Mouse (Mus musculus): ENCODE data around the gene Pcolce2. TPM values are rescaled to one million over a fixed set of nuclear protein-coding genes. Genes with fewer than 3 reads are reported as not detected.

Pcolce2 gene
- polyA plus RNA-seq, 1 experiment = 0.38 TPM

DNA sequence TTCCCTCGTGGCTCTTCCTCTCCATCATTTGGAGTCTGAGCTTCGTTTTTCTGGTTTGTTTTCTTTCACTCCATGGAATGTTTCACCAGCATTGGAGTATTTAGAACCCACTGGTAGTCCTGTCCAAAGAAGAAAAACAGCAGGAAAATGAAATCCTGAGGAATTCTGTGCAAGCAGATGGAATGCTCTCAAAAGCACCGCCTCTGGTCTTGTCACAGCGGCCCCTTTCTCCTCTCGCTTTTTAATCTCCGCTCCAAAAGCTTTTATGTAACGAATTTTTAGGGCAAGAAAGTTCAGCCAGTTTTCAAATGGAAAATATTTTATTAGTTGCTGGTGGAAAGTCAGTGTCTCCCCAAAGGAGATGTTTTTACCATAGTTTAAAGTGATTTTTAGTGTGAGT is 42.6 kb downstream of the Pcolce2 start:
- Histone ChIP-seq H3K36me3 (ENCODE audit: control insufficient read depth, insufficient read depth, low read length) (no peaks in the 10 kb centered on the region), H3K4me3 (ENCODE audit: control insufficient read depth, insufficient read depth, low read length) (no peak overlapping the region), H3K27me3 (ENCODE audit: control insufficient read depth, insufficient read depth, low read length) (no peaks in the 10 kb centered on the region), H3K27ac (ENCODE audit: control insufficient read depth, insufficient read depth, low read length) (no peak overlapping the region), H3K4me1 (replicated peaks; ENCODE audit: control insufficient read depth, insufficient read depth, low read length) (no peaks in the 10 kb centered on the region)
- 87% methylated on average over 7 of the region's 7 CpGs for WGBS
- TF ChIP-seq CTCF (IDR thresholded peaks at IDR 0.05; ENCODE audit: borderline replicate concordance, control insufficient read depth, extremely low read depth, insufficient read depth, low read length, poor library complexity) (no peak), POLR2A (IDR thresholded peaks at IDR 0.05; ENCODE audit: control insufficient read depth, extremely low read depth, insufficient read depth, low read length, poor library complexity) (no peak)
- DNase-seq = no peak

DNA sequence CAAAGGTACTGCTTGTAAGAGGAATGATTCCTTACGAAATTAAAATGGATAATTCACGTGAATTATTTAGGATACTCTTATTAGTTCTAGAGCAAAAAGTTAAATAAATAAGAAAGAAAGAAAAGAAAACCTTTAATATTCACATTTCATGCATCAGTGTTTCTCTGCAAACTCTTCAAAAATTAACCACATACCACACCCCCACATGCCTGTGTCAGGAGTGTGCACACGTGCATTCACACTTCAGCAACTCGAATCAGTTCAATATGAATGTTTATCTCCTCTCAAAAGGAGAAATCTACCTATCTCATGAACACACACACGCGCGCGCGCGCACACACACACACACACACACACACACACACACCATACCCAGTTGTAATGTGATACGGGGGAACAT is 43.3 kb downstream of the Pcolce2 start:
- Histone ChIP-seq H3K27ac (ENCODE audit: control insufficient read depth, insufficient read depth, low read length) (no peak overlapping the region), H3K27me3 (ENCODE audit: control insufficient read depth, insufficient read depth, low read length) (no peaks in the 10 kb centered on the region), H3K4me3 (ENCODE audit: control insufficient read depth, insufficient read depth, low read length) (no peak overlapping the region), H3K36me3 (ENCODE audit: control insufficient read depth, insufficient read depth, low read length) (no peaks in the 10 kb centered on the region), H3K4me1 (replicated peaks; ENCODE audit: control insufficient read depth, insufficient read depth, low read length) (no peaks in the 10 kb centered on the region)
- TF ChIP-seq POLR2A (IDR thresholded peaks at IDR 0.05; ENCODE audit: control insufficient read depth, extremely low read depth, insufficient read depth, low read length, poor library complexity) (no peak), CTCF (IDR thresholded peaks at IDR 0.05; ENCODE audit: borderline replicate concordance, control insufficient read depth, extremely low read depth, insufficient read depth, low read length, poor library complexity) (no peak)
- no peak for DNase-seq
- 93% methylated on average over 11 of the region's 11 CpGs for WGBS

DNA sequence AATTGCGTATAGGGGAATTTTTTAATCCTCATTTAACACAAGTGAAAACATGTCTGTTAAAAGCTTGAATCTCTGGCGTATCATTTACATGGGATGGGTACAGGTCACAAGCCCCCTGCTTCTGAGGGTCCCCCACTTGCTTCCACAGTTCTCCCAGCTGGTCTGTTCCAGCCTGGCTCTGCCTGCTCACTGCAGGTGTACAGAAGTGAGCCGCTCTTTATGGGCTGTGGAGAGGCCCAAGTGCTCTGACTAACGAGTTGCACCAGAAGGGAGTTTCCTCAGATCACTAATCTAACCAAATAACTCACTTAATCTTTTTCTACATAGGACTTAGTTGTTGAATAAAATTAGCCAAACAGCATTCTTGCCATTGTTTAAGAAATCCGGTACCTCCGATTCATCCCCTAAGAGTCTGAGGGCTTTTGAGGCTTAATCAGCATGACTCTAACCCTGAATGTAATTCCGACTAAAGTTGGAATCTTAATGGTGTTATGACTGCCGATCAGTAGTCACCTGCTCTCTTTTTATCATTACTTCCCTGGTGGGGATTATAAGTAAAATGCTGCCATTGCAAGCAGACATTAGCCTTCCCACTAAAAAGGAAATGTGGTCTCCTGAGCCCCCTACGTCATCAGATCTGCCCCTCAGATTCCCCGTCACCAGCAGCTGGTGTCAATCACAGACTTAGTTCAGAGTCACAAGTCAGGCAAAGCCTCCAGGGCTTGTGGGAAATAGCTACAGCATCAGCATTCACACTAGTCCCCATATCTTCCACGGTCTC is 48.4 kb downstream of the Pcolce2 start:
- DNase-seq = no peak
- TF ChIP-seq POLR2A (IDR thresholded peaks at IDR 0.05; ENCODE audit: control insufficient read depth, extremely low read depth, insufficient read depth, low read length, poor library complexity) (no peak), CTCF (IDR thresholded peaks at IDR 0.05; ENCODE audit: borderline replicate concordance, control insufficient read depth, extremely low read depth, insufficient read depth, low read length, poor library complexity) (no peak)
- H3K27ac ChIP-seq (ENCODE audit: control insufficient read depth, insufficient read depth, low read length) = no peak overlapping the region
- no peaks in the 10 kb centered on the region for H3K36me3 ChIP-seq (ENCODE audit: control insufficient read depth, insufficient read depth, low read length)
- H3K27me3 ChIP-seq (ENCODE audit: control insufficient read depth, insufficient read depth, low read length) = no peaks in the 10 kb centered on the region
- H3K4me3 ChIP-seq (ENCODE audit: control insufficient read depth, insufficient read depth, low read length) = no peak overlapping the region
- no peaks in the 10 kb centered on the region for H3K4me1 ChIP-seq (replicated peaks; ENCODE audit: control insufficient read depth, insufficient read depth, low read length)
- 83% methylated on average over 11 of the region's 11 CpGs for WGBS

DNA sequence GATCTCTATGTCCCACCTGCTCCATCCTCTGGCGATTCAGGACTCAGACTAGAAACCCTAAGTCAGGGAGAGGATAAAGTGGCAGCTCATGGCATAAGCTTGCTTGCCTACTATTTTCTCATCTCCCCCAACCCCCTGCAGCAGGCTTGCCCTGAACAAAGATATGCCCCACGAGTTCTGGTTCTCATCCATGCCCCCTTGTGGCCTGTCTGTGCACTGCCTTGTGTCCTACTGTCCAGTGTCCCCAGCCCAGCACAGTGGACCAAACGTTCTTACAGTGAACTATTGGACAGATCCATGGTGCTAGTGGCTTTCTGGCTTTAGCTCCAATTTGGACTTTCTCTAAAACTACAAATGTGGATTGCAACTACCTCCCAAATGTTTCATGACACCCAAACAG is 50.7 kb downstream of the Pcolce2 start:
- H3K4me1 ChIP-seq (replicated peaks; ENCODE audit: control insufficient read depth, insufficient read depth, low read length) = no peaks in the 10 kb centered on the region
- H3K27ac ChIP-seq (ENCODE audit: control insufficient read depth, insufficient read depth, low read length) = no peak overlapping the region
- 56% methylated on average over 3 of the region's 3 CpGs for WGBS
- peak; percentile 9 for DNase-seq
- no peaks in the 10 kb centered on the region for H3K27me3 ChIP-seq (ENCODE audit: control insufficient read depth, insufficient read depth, low read length)
- H3K4me3 ChIP-seq (ENCODE audit: control insufficient read depth, insufficient read depth, low read length) = no peak overlapping the region
- H3K36me3 ChIP-seq (ENCODE audit: control insufficient read depth, insufficient read depth, low read length) = no peaks in the 10 kb centered on the region
- TF ChIP-seq POLR2A (IDR thresholded peaks at IDR 0.05; ENCODE audit: control insufficient read depth, extremely low read depth, insufficient read depth, low read length, poor library complexity) (no peak), CTCF (IDR thresholded peaks at IDR 0.05; ENCODE audit: borderline replicate concordance, control insufficient read depth, extremely low read depth, insufficient read depth, low read length, poor library complexity) (no peak)

DNA sequence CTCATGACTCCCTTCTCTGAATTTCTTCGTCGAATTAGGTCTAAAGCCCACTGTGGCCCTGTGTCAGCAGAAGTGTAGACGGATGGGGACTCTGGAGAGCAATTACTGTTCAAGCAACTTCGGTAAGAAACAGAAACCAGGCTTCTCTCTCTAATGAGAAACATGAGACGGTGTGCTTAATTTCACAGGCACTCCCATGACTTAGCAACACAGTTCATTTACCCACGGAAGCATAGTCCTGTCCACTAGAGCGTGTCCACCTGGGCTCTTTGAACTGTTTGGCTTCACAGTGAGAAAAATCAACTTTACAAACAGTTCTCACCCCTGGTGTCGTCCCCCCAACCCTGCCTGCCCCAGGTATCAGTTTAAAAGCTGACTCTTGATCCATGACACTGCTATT is 55.4 kb downstream of the Pcolce2 start:
- TF ChIP-seq POLR2A (IDR thresholded peaks at IDR 0.05; ENCODE audit: control insufficient read depth, extremely low read depth, insufficient read depth, low read length, poor library complexity) = no peak
- TF ChIP-seq CTCF (IDR thresholded peaks at IDR 0.05; ENCODE audit: borderline replicate concordance, control insufficient read depth, extremely low read depth, insufficient read depth, low read length, poor library complexity) = no peak
- DNase-seq = no peak
- WGBS = 85% methylated on average over 8 of the region's 8 CpGs

DNA sequence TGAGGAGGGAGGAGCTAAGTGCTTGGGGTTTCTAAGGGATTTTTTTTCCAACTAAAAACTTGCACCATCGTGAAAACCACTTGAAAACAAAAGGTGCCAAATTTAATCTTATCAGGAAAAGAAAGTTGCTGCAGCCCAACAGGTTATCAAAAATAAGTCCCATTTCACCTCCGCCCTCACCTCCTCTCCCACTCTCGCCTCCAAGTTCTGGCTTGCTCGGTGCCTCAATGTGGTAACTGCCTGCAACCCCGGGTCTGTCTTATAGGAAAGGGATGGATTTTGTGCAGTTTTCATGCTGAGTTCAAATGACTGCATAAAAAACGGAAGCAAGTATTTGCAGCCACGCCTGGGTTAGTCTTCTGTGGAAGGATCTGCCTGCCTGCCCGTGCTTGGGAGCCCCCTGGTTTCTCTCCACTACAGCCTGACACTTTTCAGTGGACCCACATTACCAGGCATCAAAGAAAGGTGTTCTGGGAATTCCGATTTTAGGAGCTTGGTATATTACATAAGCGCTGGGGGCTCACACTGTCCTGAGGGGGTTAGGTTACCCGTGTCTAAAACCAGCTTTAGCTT is 56.2 kb downstream of the Pcolce2 start:
- 82% methylated on average over 11 of the region's 11 CpGs for WGBS
- Histone ChIP-seq H3K4me3 (ENCODE audit: control insufficient read depth, insufficient read depth, low read length) (no peak overlapping the region), H3K27ac (ENCODE audit: control insufficient read depth, insufficient read depth, low read length) (no peak overlapping the region), H3K27me3 (ENCODE audit: control insufficient read depth, insufficient read depth, low read length) (no peaks in the 10 kb centered on the region), H3K36me3 (ENCODE audit: control insufficient read depth, insufficient read depth, low read length) (no peaks in the 10 kb centered on the region), H3K4me1 (replicated peaks; ENCODE audit: control insufficient read depth, insufficient read depth, low read length) (no peaks in the 10 kb centered on the region)
- DNase-seq = no peak
- TF ChIP-seq CTCF (IDR thresholded peaks at IDR 0.05; ENCODE audit: borderline replicate concordance, control insufficient read depth, extremely low read depth, insufficient read depth, low read length, poor library complexity) (no peak), POLR2A (IDR thresholded peaks at IDR 0.05; ENCODE audit: control insufficient read depth, extremely low read depth, insufficient read depth, low read length, poor library complexity) (no peak)

More for the DNA sequence above, 55.4 kb downstream of the Pcolce2 start:
- Histone ChIP-seq H3K4me3 (ENCODE audit: control insufficient read depth, insufficient read depth, low read length) (no peak overlapping the region), H3K27ac (ENCODE audit: control insufficient read depth, insufficient read depth, low read length) (no peak overlapping the region), H3K36me3 (ENCODE audit: control insufficient read depth, insufficient read depth, low read length) (no peaks in the 10 kb centered on the region), H3K4me1 (replicated peaks; ENCODE audit: control insufficient read depth, insufficient read depth, low read length) (no peaks in the 10 kb centered on the region), H3K27me3 (ENCODE audit: control insufficient read depth, insufficient read depth, low read length) (no peaks in the 10 kb centered on the region)

Data from thymus, adult 2 months (tissue).